Mouse (Mus musculus) layer of hippocampus, adult 2 months (tissue): Measurements from ENCODE around the gene Dpagt1. TPM values are rescaled to one million over a fixed set of nuclear protein-coding genes. Genes with fewer than 3 reads are reported as not detected.
"Not testable (repeated sequence)": the region's sequence is repeated elsewhere in the genome, so short reads cannot be mapped to it uniquely, and the experiment has no call there.

Source experiments
- DNase-seq, 2 experiments: peaks; one replicate each; pipeline ENCODE4 v3.0.0; 2022; ENCODE audit warnings: low spot score in 2 of 2
- H3K27ac ChIP-seq: fragments of 200-600 bp; 2 replicates; pipeline ENCODE4 v1.8.1; 2022
- H3K4me3 ChIP-seq: fragments of 200-600 bp; 2 replicates; pipeline ENCODE4 v1.8.1; 2022; ENCODE audit warnings: mild to moderate bottlenecking
- CTCF ChIP-seq: fragments of 200-600 bp; conservative IDR thresholded peaks from 2 replicates; pipeline ENCODE4 v1.8.1; 2022; ENCODE audit warnings: antibody characterized with exemption, mild to moderate bottlenecking, moderate library complexity
- total RNA-seq, 2 experiments: library from RNA; stranded (reverse); gene quantifications; 2 replicates each; pipeline ENCODE4 v1.2.3; 2021

Dpagt1 gene
- total RNA-seq, 2 experiments from 2014 or later = 14.5 to 15.3 TPM

- Histone ChIP-seq H3K27ac (peak overlapping the region; percentile 95), H3K4me3 (peak overlapping the region; percentile 98)
- TF ChIP-seq CTCF = no peak
- peak; percentile 48 to 58 for DNase-seq
Measured at GRCm38 (mm10) chr9:44320799-44321133, 5.1 kb upstream of the Dpagt1 start.

GRCm38 (mm10) chr9:44323656-44324055 is 2.2 kb upstream of the Dpagt1 start:
- TF ChIP-seq CTCF = peak; percentile 43; the same call in 1 of the 2 replicates
- DNase-seq, H3K4me3 ChIP-seq, H3K27ac ChIP-seq: not testable (repeated sequence)

GRCm38 (mm10) chr9:44324147-44324546 is 1.7 kb upstream of the Dpagt1 start:
- no peak for TF ChIP-seq CTCF
- no peak for DNase-seq
- no peak overlapping the region for H3K4me3 ChIP-seq
- H3K27ac ChIP-seq = peak overlapping the region; percentile 40; the same call in 1 of the 2 replicates

- DNase-seq = not testable (repeated sequence)
- Histone ChIP-seq H3K4me3 (peak overlapping the region; percentile 84; the same call in 1 of the 2 replicates), H3K27ac (peak overlapping the region; percentile 92)
- TF ChIP-seq CTCF = peak; percentile 21; the same call in 1 of the 2 replicates
Measured at GRCm38 (mm10) chr9:44325032-44325767, 619 bp upstream of the Dpagt1 start.

GRCm38 (mm10) chr9:44326371-44327063 is 698 bp downstream of the Dpagt1 start:
- no peak for TF ChIP-seq CTCF
- peak overlapping the region; percentile 92 for H3K27ac ChIP-seq
- H3K4me3 ChIP-seq = peak overlapping the region; percentile 84
- DNase-seq = peak; percentile 81 to 90

GRCm38 (mm10) chr9:44327064-44327711 is 1.4 kb downstream of the Dpagt1 start:
- no peak for TF ChIP-seq CTCF
- no peak for DNase-seq
- Histone ChIP-seq H3K27ac (peak overlapping the region; percentile 92), H3K4me3 (peak overlapping the region; percentile 84)

- no peak for TF ChIP-seq CTCF
- H3K27ac ChIP-seq = no peak overlapping the region
- peak overlapping the region; percentile 84; the same call in 1 of the 2 replicates for H3K4me3 ChIP-seq
- no peak for DNase-seq
Measured at GRCm38 (mm10) chr9:44327926-44328325, 2.1 kb downstream of the Dpagt1 start.

- H3K27ac ChIP-seq = no peak overlapping the region
- no peak for TF ChIP-seq CTCF
- DNase-seq = no peak
- no peak overlapping the region for H3K4me3 ChIP-seq
Measured at GRCm38 (mm10) chr9:44330736-44331135, 4.9 kb downstream of the Dpagt1 start.

- no peak for DNase-seq
- Histone ChIP-seq H3K27ac (no peak overlapping the region), H3K4me3 (no peak overlapping the region)
- TF ChIP-seq CTCF = no peak
Measured at GRCm38 (mm10) chr9:44332918-44333638, 7.3 kb downstream of the Dpagt1 start.

GRCm38 (mm10) chr9:44334396-44335330 is 8.8 kb downstream of the Dpagt1 start, which contains the start of gene H2afx:
H2afx (plus strand) TSS chr9:44334694.
- TF ChIP-seq CTCF = peak; percentile 74
- DNase-seq = peak; percentile 97 to 99

GRCm38 (mm10) chr9:44335331-44336092 is 9.7 kb downstream of the Dpagt1 start:
- H3K4me3 ChIP-seq = peak overlapping the region; percentile 73
- TF ChIP-seq CTCF = no peak
- peak overlapping the region; percentile 94 for H3K27ac ChIP-seq
- no peak for DNase-seq

More at GRCm38 (mm10) chr9:44334396-44335330, 8.8 kb downstream of the Dpagt1 start, which contains the start of gene H2afx:
- Histone ChIP-seq H3K4me3 (peak within 1 kb of the TSS; percentile 73), H3K27ac (peak within 1 kb of the TSS; percentile 94)
